Mouse (Mus musculus) heart, embryonic 13.5 days (tissue): ENCODE measurements around the gene Atxn1. TPM values are rescaled to one million over a fixed set of nuclear protein-coding genes. Genes with fewer than 3 reads are reported as not detected.
A peak's percentile ranks its signal among the peaks of the same experiment; 100 is the strongest.

Source experiments
- ATAC-seq: fragments of 200-750 bp; cut with Nextera tagmentation; 2 replicates; pipeline ENCODE4 v1.8.0; 2017; ENCODE audit warnings: moderate TSS enrichment; ENCODE audit not compliant: insufficient number of reproducible peaks, low FRiP score, low TSS enrichment; ENCODE audit errors: extremely low read depth
- H3K27ac ChIP-seq: fragments of 300-500 bp; sonication (generic); replicated peaks from 2 replicates; pipeline ENCODE4 v1.5.1; 2015; ENCODE audit warnings: moderate library complexity, mild to moderate bottlenecking, inconsistent platforms
- H3K27me3 ChIP-seq: fragments of 300-500 bp; sonication (generic); replicated peaks from 2 replicates; pipeline ENCODE4 v1.6.1; 2015; ENCODE audit warnings: mild to moderate bottlenecking, inconsistent platforms
- H3K36me3 ChIP-seq: fragments of 300-500 bp; sonication (generic); 2 replicates; pipeline ENCODE4 v1.6.1; 2015; ENCODE audit warnings: mild to moderate bottlenecking, inconsistent platforms
- H3K4me1 ChIP-seq: fragments of 300-500 bp; sonication (generic); 2 replicates; pipeline ENCODE4 v1.6.1; 2015; ENCODE audit warnings: inconsistent platforms
- H3K4me2 ChIP-seq: fragments of 300-500 bp; sonication (generic); 2 replicates; pipeline ENCODE4 v1.6.1; 2015; ENCODE audit warnings: inconsistent platforms, mild to moderate bottlenecking, moderate library complexity
- H3K4me3 ChIP-seq: fragments of 300-500 bp; sonication (generic); 2 replicates; pipeline ENCODE4 v1.5.1; 2015; ENCODE audit warnings: moderate library complexity, mild to moderate bottlenecking, inconsistent platforms
- H3K9ac ChIP-seq: fragments of 300-500 bp; sonication (generic); 2 replicates; pipeline ENCODE4 v1.6.1; 2015; ENCODE audit warnings: inconsistent platforms, mild to moderate bottlenecking, moderate library complexity
- H3K9me3 ChIP-seq: fragments of 300-500 bp; sonication (generic); 2 replicates; pipeline ENCODE4 v1.6.1; 2016; ENCODE audit warnings: inconsistent platforms
- WGBS: fragments of 180-500 bp; shearing (Covaris S2); methylation state at CpG from one replicate; pipeline ENCODE4 v1.1.7; 2015; ENCODE audit warnings: mixed read lengths; 5-methylcytosine and 5-hydroxymethylcytosine counted together
- polyA plus RNA-seq: library from polyadenylated mRNA; unstranded; fragments of >200 nt; fragmentation: Nextera tagmentation; extraction: Ambion mirVana; gene quantifications from 2 replicates; pipeline ENCODE4 v1.2.1, GENCODE M21; 2015

The Atxn1 gene
- polyA plus RNA-seq, 1 experiment from 2014 or later: 5.8 TPM

DNA sequence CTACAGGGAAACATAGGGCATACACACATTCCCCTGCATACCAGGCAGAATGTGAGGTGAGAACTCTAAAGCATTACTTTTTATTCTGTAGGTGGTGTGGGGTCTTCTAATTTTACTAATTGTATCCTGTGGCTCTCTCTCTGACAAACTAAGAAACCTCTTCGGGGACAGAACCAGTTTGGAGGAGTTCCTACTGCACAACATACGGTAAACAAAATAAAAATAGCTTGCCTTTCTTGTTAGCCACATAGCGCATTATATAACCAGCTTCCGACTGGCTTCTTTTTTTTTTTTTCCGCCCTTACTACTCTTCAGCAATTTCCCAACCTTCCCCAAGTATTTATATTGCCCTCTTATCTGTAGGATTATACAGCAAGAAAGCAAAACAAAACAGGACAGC is 2.0 kb downstream of the Atxn1 start:
- WGBS: 5% methylated on average over 5 of the region's 5 CpGs
- peak overlapping the region; percentile 98 for H3K4me2 ChIP-seq
- peaks cover 57% of the 10 kb centered on the region for H3K4me1 ChIP-seq

GRCm38 (mm10) chr13:45961871-45962630 is 2.8 kb downstream of the Atxn1 start:
- no peaks in the 10 kb centered on the region for H3K36me3 ChIP-seq
- 33% methylated on average over 9 of the region's 9 CpGs for WGBS
- ATAC-seq: no peak
- no peaks in the 10 kb centered on the region for H3K9me3 ChIP-seq
- H3K27me3 ChIP-seq: no peaks in the 10 kb centered on the region
- H3K4me1 ChIP-seq: peaks cover 57% of the 10 kb centered on the region
- 0 out of 2 replicates have a peak overlapping the region, but pooled peaks have one; percentile 97 for H3K27ac ChIP-seq
- H3K4me3 ChIP-seq: peak overlapping the region; percentile 97
- H3K4me2 ChIP-seq: peak overlapping the region; percentile 98
- peak overlapping the region; percentile 98 for H3K9ac ChIP-seq

More for the DNA sequence above, 2.0 kb downstream of the Atxn1 start:
- Histone ChIP-seq H3K4me3 (peak overlapping the region; percentile 97), H3K27me3 (no peaks in the 10 kb centered on the region), H3K9ac (peak overlapping the region; percentile 98), H3K36me3 (no peaks in the 10 kb centered on the region), H3K27ac (peak overlapping the region; percentile 97), H3K9me3 (no peaks in the 10 kb centered on the region)
- ATAC-seq: no peak

GRCm38 (mm10) chr13:45960311-45960965 is 4.4 kb downstream of the Atxn1 start:
- 37% methylated on average over 14 of the region's 14 CpGs for WGBS
- peak overlapping the region; percentile 20; the same call in 1 of the 2 replicates for H3K9ac ChIP-seq
- no peaks in the 10 kb centered on the region for H3K9me3 ChIP-seq
- H3K36me3 ChIP-seq: peaks cover 4% of the 10 kb centered on the region
- ATAC-seq: no peak
- peak overlapping the region; percentile 50; the same call in 1 of the 2 replicates for H3K27ac ChIP-seq
- H3K4me2 ChIP-seq: peak overlapping the region; percentile 37
- peaks cover 44% of the 10 kb centered on the region for H3K4me1 ChIP-seq
- H3K4me3 ChIP-seq: no peak overlapping the region
- no peaks in the 10 kb centered on the region for H3K27me3 ChIP-seq

DNA sequence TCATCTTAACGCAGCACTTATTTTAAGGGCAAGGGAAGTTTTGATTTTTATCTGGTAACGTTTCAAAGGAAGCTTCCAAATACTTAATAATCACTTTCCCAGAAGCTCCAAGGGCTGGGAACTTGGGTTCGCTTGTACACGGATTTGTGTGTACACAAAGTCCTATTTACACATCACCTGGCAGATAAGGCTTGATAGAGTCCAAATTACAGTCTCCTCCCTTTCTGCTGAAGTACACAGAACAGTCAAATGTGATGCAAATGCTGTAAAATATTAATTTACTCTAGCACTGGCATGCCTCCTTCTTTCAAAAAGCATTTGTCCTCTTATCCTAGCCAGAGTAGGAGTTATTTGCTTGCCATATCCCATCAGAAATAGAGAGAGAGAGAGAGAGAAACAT is 6.5 kb downstream of the Atxn1 start:
- Histone ChIP-seq H3K9me3 (no peaks in the 10 kb centered on the region), H3K4me1 (peaks cover 43% of the 10 kb centered on the region), H3K27me3 (no peaks in the 10 kb centered on the region), H3K4me2 (no peak overlapping the region), H3K9ac (no peak overlapping the region), H3K36me3 (peaks cover 20% of the 10 kb centered on the region), H3K4me3 (no peak overlapping the region), H3K27ac (no peak overlapping the region)
- ATAC-seq: no peak
- WGBS: 70% methylated on average over 4 of the region's 4 CpGs

DNA sequence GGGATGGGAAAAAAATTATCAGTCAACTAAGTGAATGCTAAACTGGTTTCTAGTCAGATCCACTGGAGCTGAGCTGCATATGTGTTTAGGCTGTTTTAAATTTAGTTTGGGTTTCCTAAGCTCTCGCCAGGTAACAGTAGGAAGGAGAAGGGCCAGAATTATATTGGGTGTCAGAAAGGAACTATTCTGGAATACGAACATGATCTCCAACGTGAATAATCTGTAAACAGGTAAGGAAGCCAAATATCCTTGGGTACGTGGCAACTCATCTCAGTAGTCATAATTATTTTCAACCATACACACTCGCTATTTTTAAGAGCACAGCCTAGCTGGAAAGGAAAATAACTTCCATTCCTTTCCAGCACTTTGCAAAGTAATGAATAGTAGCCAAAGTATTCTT is 7.2 kb downstream of the Atxn1 start:
- Histone ChIP-seq H3K4me3 (no peak overlapping the region), H3K27me3 (no peaks in the 10 kb centered on the region), H3K36me3 (peaks cover 20% of the 10 kb centered on the region), H3K27ac (no peak overlapping the region), H3K4me2 (no peak overlapping the region), H3K9me3 (no peaks in the 10 kb centered on the region), H3K9ac (no peak overlapping the region), H3K4me1 (peaks cover 45% of the 10 kb centered on the region)
- WGBS: 87% methylated on average over 5 of the region's 5 CpGs
- no peak for ATAC-seq

DNA sequence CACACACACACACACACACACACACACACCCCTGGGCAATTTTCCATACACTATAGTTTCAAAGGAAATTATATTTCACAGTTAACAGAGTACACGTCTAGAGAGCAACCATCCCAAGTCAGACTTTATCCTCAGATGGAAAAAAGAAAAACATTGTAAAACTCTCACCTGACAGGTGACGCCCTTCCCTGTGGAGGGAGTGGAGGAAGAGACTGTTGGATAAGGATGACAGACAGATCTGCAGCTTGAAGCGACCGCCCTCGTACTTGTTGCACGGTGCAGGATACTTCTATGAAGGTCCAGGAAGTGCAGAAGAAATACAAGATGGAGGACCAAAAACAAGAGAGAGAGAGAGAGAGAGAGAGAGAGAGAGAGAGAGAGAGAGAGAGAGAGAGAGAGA is 8.5 kb downstream of the Atxn1 start:
- no peaks in the 10 kb centered on the region for H3K9me3 ChIP-seq
- H3K36me3 ChIP-seq: peaks cover 25% of the 10 kb centered on the region
- no peak for ATAC-seq
- H3K27ac ChIP-seq: no peak overlapping the region
- no peak overlapping the region for H3K4me2 ChIP-seq
- 86% methylated on average over 6 of the region's 6 CpGs for WGBS
- no peak overlapping the region for H3K4me3 ChIP-seq
- H3K4me1 ChIP-seq: peaks cover 39% of the 10 kb centered on the region
- no peak overlapping the region for H3K9ac ChIP-seq
- H3K27me3 ChIP-seq: no peaks in the 10 kb centered on the region

- H3K4me1 ChIP-seq: peaks cover 39% of the 10 kb centered on the region
- no peak overlapping the region for H3K9ac ChIP-seq
- H3K4me2 ChIP-seq: no peak overlapping the region
- peaks cover 25% of the 10 kb centered on the region for H3K36me3 ChIP-seq
- ATAC-seq: no peak
- 82% methylated on average over 9 of the region's 9 CpGs for WGBS
- H3K27ac ChIP-seq: no peak overlapping the region
- H3K27me3 ChIP-seq: no peaks in the 10 kb centered on the region
- H3K9me3 ChIP-seq: no peaks in the 10 kb centered on the region
- H3K4me3 ChIP-seq: no peak overlapping the region
These were observed 9.3 kb downstream of the Atxn1 start for GRCm38 (mm10) chr13:45955370-45956055.

DNA sequence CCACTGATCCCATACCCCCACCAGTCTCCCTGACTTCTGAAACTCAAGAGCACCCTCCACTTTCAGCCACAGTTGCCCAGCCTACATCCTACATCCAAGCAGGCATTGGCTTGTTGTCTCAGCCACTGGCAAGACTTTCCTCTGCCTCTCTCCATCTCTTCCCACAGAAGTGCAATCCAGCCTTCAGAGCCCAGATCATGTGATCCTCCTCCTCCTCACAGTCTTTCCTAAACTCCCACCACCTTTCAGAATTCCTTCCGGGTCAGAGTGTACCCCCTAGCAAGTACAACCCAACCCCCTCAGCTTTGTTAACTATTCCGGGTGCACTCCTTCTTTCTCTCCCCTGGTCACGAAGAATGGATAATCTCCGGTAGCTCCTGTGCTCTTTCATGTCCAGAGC is 11.7 kb downstream of the Atxn1 start:
- Histone ChIP-seq H3K27me3 (no peaks in the 10 kb centered on the region), H3K4me2 (no peak overlapping the region), H3K36me3 (peaks cover 33% of the 10 kb centered on the region), H3K9me3 (no peaks in the 10 kb centered on the region), H3K4me1 (peaks cover 21% of the 10 kb centered on the region), H3K9ac (no peak overlapping the region), H3K4me3 (no peak overlapping the region), H3K27ac (no peak overlapping the region)
- ATAC-seq: no peak
- WGBS: 73% methylated on average over 4 of the region's 4 CpGs

- Histone ChIP-seq H3K9ac (no peak overlapping the region), H3K27me3 (no peaks in the 10 kb centered on the region), H3K9me3 (no peaks in the 10 kb centered on the region), H3K4me2 (0 out of 2 replicates have a peak overlapping the region, but pooled peaks have one; percentile 12), H3K4me1 (peaks cover 21% of the 10 kb centered on the region), H3K4me3 (no peak overlapping the region), H3K27ac (no peak overlapping the region), H3K36me3 (peaks cover 31% of the 10 kb centered on the region)
- no peak for ATAC-seq
- 56% methylated on average over 20 of the region's 20 CpGs for WGBS
These were observed 13.7 kb downstream of the Atxn1 start for GRCm38 (mm10) chr13:45951071-45951645.

- H3K36me3 ChIP-seq: peaks cover 37% of the 10 kb centered on the region
- H3K9ac ChIP-seq: no peak overlapping the region
- peaks cover 21% of the 10 kb centered on the region for H3K4me1 ChIP-seq
- H3K27ac ChIP-seq: no peak overlapping the region
- no peaks in the 10 kb centered on the region for H3K9me3 ChIP-seq
- no peak for ATAC-seq
- 80% methylated on average over 8 of the region's 8 CpGs for WGBS
- no peak overlapping the region for H3K4me2 ChIP-seq
- no peaks in the 10 kb centered on the region for H3K27me3 ChIP-seq
- no peak overlapping the region for H3K4me3 ChIP-seq
These were observed 14.4 kb downstream of the Atxn1 start for GRCm38 (mm10) chr13:45950355-45950861.

DNA sequence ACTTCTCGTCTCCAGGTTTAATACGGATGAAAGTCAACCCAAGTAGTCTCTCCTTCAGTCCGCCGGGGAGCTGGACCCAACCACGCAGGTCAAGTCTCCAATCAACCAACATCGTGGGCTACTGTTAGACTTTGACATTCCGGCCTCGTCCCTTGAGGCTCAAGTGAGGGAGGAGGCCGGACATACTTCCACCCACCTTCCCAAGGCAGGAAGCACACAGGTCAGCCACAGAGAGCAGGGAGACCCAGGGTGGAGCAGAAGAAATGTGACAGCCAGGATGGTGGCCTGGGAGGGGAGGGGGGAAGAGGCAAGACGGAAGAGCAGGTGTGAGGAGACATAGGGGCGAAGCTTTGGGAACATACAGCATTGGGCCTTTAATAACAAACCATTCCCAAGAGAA is 18.7 kb downstream of the Atxn1 start:
- no peak overlapping the region for H3K4me3 ChIP-seq
- WGBS: 90% methylated on average over 11 of the region's 11 CpGs
- no peaks in the 10 kb centered on the region for H3K27me3 ChIP-seq
- H3K9me3 ChIP-seq: no peaks in the 10 kb centered on the region
- peaks cover 13% of the 10 kb centered on the region for H3K4me1 ChIP-seq
- H3K9ac ChIP-seq: no peak overlapping the region
- H3K27ac ChIP-seq: no peak overlapping the region
- peaks cover 45% of the 10 kb centered on the region for H3K36me3 ChIP-seq
- H3K4me2 ChIP-seq: no peak overlapping the region
- ATAC-seq: no peak
